21 mouse cellular contexts compared by ENCODE assay signal in the genomic region with DNA sequence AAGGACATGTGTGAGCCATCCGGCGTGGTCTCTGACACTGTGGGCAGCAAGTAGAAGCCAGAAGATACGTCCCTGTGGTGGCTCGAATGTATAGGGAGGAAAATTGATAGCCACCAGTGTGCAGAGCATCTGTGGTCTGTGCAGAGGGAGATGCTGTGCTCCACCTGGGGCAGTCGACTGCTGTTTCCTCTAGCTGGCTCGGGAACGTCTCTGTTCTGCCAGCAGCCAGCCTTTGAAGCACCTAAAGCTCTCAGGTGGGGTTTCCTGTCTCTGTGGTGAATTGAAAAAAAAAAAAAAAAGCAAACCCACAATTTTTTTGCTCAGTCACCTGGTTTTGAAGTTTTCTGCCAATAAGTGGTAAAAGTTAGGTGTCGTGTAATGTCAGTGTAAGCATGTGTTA. TPM values are rescaled to one million over a fixed set of nuclear protein-coding genes. Genes with fewer than 3 reads are reported as not detected.
DNase-seq lines count a peak whose midpoint lies in the region; TF ChIP-seq lines count a peak whose summit lies in the region.
"Had no signal": no experiment of that assay in that cellular context is flagged by ENCODE, and none has a peak within 500 bp of the region (broad histone marks: within the 10 kb centered on the region; RNA-seq: fewer than 3 reads in every experiment).

No protein-coding gene starts in this region.

- no peaks in the 10 kb centered on the region for H3K27me3 ChIP-seq in CH12.LX (replicated peaks)
- H3K27me3 ChIP-seq in limb, embryonic 10.5 days (ENCODE audit: low read depth, poor library complexity, severe bottlenecking) = no peaks in the 10 kb centered on the region
- H3K27me3 ChIP-seq: limb, embryonic 15.5 days; lung, embryonic 15.5 days; midbrain, embryonic 15.5 days; neural tube, embryonic 13.5 days had no signal

- TF ChIP-seq CTCF in CH12.LX (conservative IDR thresholded peaks at IDR 0.05 in 1 of 2, IDR thresholded peaks at IDR 0.05 in 1 of 2; ENCODE audit: low read depth in 2 of 2, low read length in 2 of 2) = no peak

- no peak overlapping the region for H3K4me3 ChIP-seq in CH12.LX (replicated peaks in 1 of 3; ENCODE audit: low read depth in 2 of 3, low read length in 2 of 3, poor library complexity in 1 of 3)
- H3K4me3 ChIP-seq in limb, embryonic 10.5 days = no peak overlapping the region
- H3K4me3 ChIP-seq: forebrain, embryonic 10.5 days; gastrocnemius, adult 2 months; limb, embryonic 15.5 days; lung, embryonic 15.5 days; midbrain, embryonic 15.5 days; neural tube, embryonic 13.5 days had no signal

- dilution Hi-C loops in CH12.LX (cut with MboI; ENCODE audit: extremely low pct_ligation_motif_present, extremely low pct_unique_long_range_greater_than_20kb, low sequenced_read_pairs) = no loop called here

- H3K79me2 ChIP-seq in CH12.LX (replicated peaks; ENCODE audit: control insufficient read depth, extremely low read depth, insufficient read depth, poor library complexity, severe bottlenecking) = no peaks in the 10 kb centered on the region

- no peak for TF ChIP-seq POLR2A in CH12.LX (IDR thresholded peaks at IDR 0.05; ENCODE audit: low read depth, low read length)

- in situ Hi-C loops in CH12.LX (cut with MboI; ENCODE audit: low pct_ligation_motif_present, low pct_unique_long_range_greater_than_20kb, low sequenced_read_pairs) = no loop called here

- H3K27ac ChIP-seq in CH12.LX (ENCODE audit: insufficient read depth, low read depth) = no peak overlapping the region
- no peak overlapping the region for H3K27ac ChIP-seq in limb, embryonic 10.5 days
- H3K27ac ChIP-seq: forebrain, embryonic 10.5 days; gastrocnemius, adult 2 months; limb, embryonic 15.5 days; liver, embryonic 14.5 days; lung, embryonic 15.5 days; midbrain, embryonic 15.5 days; neural tube, embryonic 13.5 days; stomach, postnatal 0 days had no signal

- H3K4me1 ChIP-seq in CH12.LX (ENCODE audit: control insufficient read depth in 1 of 2, insufficient read depth in 2 of 2) = peaks cover 8 to 28% of the 10 kb centered on the region in 2 experiments; a peak in 3 of 4 replicates
- H3K4me1 ChIP-seq in limb, embryonic 10.5 days = no peaks in the 10 kb centered on the region
- H3K4me1 ChIP-seq: forebrain, embryonic 10.5 days; limb, embryonic 15.5 days; lung, embryonic 15.5 days; midbrain, embryonic 15.5 days; neural tube, embryonic 13.5 days had no signal

- DNase-seq in CD4-positive, CD25-positive, alpha-beta regulatory T cell, adult 2 months (ENCODE audit: low read depth, low spot score) = peak; percentile 86
- no peak for DNase-seq in CH12.LX (ENCODE audit: extremely low read depth)
- DNase-seq in thymus, adult 18-20 months = peak; percentile 78 to 88
- DNase-seq in thymus, postnatal 36 days = peak; percentile 77 to 89
- no peak for DNase-seq in gastrocnemius, adult 18-20 months (ENCODE audit: low spot score)
- DNase-seq in limb, embryonic 10.5 days (ENCODE audit: low spot score) = no peak
- no peak for DNase-seq in urinary bladder, postnatal 25 days (ENCODE audit: low spot score)
- DNase-seq: adrenal gland, adult 2 months; B cell, adult 2 months; cerebellum, adult 11-12 months; cerebellum, postnatal 14 days; gastrocnemius, adult 2 months; kidney, postnatal 25 days; lung, postnatal 4 days had no signal

- H3K9ac ChIP-seq in CH12.LX (ENCODE audit: insufficient read depth, low read depth) = no peak overlapping the region
- H3K9ac ChIP-seq: limb, embryonic 15.5 days; liver, embryonic 14.5 days; lung, embryonic 15.5 days; midbrain, embryonic 15.5 days; neural tube, embryonic 13.5 days had no signal

- peaks cover 11% of the 10 kb centered on the region for H3K9me3 ChIP-seq in CH12.LX (replicated peaks; ENCODE audit: low read length)
- H3K9me3 ChIP-seq in limb, embryonic 10.5 days (replicated peaks) = no peaks in the 10 kb centered on the region
- H3K9me3 ChIP-seq: forebrain, embryonic 10.5 days; limb, embryonic 15.5 days; lung, embryonic 15.5 days; midbrain, embryonic 15.5 days; neural tube, embryonic 13.5 days had no signal

- no peak for TF ChIP-seq EP300 in CH12.LX (IDR thresholded peaks at IDR 0.05; ENCODE audit: low read length)

- 90% methylated on average over 8 of the region's 8 CpGs for WGBS in limb, embryonic 10.5 days

- H3K4me2 ChIP-seq in CH12.LX (ENCODE audit: insufficient read depth, low read depth, poor library complexity, severe bottlenecking) = no peak overlapping the region
- H3K4me2 ChIP-seq: limb, embryonic 15.5 days; lung, embryonic 15.5 days; midbrain, embryonic 15.5 days; neural tube, embryonic 13.5 days had no signal

- H3K36me3 ChIP-seq in CH12.LX (replicated peaks in 1 of 2; ENCODE audit: control insufficient read depth in 1 of 2, insufficient read depth in 1 of 2, low read length in 1 of 2) = peaks cover 0 to 43% of the 10 kb centered on the region in 2 experiments
- H3K36me3 ChIP-seq in limb, embryonic 10.5 days = peaks cover 4% of the 10 kb centered on the region; the same call in 1 of the 2 replicates
- H3K36me3 ChIP-seq: lung, embryonic 15.5 days; midbrain, embryonic 15.5 days had no signal

- TF ChIP-seq RAD21 in CH12.LX (IDR thresholded peaks at IDR 0.05; ENCODE audit: low read depth, low read length) = no peak

TF ChIP-seq in CH12.LX, 34 proteins besides CTCF, POLR2A, EP300 and RAD21:
- TF ChIP-seq MXI1 (IDR thresholded peaks at IDR 0.05; ENCODE audit: low read depth, low read length) = no peak
- no peak for TF ChIP-seq POLR2AphosphoS2 (IDR thresholded peaks at IDR 0.05; ENCODE audit: low read depth, low read length)
- no peak for TF ChIP-seq SMC3 (IDR thresholded peaks at IDR 0.05; ENCODE audit: low read depth, low read length)
- 0 out of 2 replicates have a peak, but pooled peaks have one; percentile 11 for TF ChIP-seq ZNF384 (IDR thresholded peaks at IDR 0.05; ENCODE audit: low read depth, low read length)
- no peak for TF ChIP-seq NRF1 (IDR thresholded peaks at IDR 0.05; ENCODE audit: low read depth, low read length)

RNA-seq across cellular contexts. Expression of gene Tmppe, which starts 42.4 kb away (rescaled TPM):
- total RNA-seq in CH12.LX (2012; rRNA removed) = 8.2 and 10.4 TPM in 2 replicates
- 2.4 and 3.2 TPM in 2 replicates for total RNA-seq in CH12.LX (2014; rRNA removed)
- 5.7 and 7.3 TPM in 2 replicates for polyA plus RNA-seq in CH12.LX (2012; ENCODE audit: insufficient read length, low read depth)
- 1 to 10 TPM; 1.3 TPM for total RNA-seq in gastrocnemius, adult 18-20 months (2021)
- 10.7 and 11.2 TPM in 2 replicates for polyA plus RNA-seq in limb, embryonic 10.5 days (2016; fragmentation: Nextera tagmentation; extraction: Ambion mirVana)

RNA-seq across cellular contexts. Expression of gene Glb1, which starts 42.5 kb away (rescaled TPM):
- 33.9 and 40.7 TPM in 2 replicates for total RNA-seq in CH12.LX (2012; rRNA removed)
- 22.4 and 25.7 TPM in 2 replicates for total RNA-seq in CH12.LX (2014; rRNA removed)
- 32.4 and 35.4 TPM in 2 replicates for polyA plus RNA-seq in CH12.LX (2012; ENCODE audit: insufficient read length, low read depth)
- total RNA-seq in gastrocnemius, adult 18-20 months (2021) = 1 to 10 TPM; 2.8 to 3.5 TPM
- 19.2 and 22.3 TPM in 2 replicates for polyA plus RNA-seq in limb, embryonic 10.5 days (2016; fragmentation: Nextera tagmentation; extraction: Ambion mirVana)

RNA-seq across cellular contexts. Expression of gene Crtap, which starts 52.9 kb away (rescaled TPM):
- total RNA-seq in CH12.LX (2012; rRNA removed) (13.8 and 17.8 TPM in 2 replicates), CH12.LX (2014; rRNA removed) (19.2 and 20.6 TPM in 2 replicates)
- 25.2 and 27.7 TPM in 2 replicates for polyA plus RNA-seq in CH12.LX (2012; ENCODE audit: insufficient read length, low read depth)
- 1 to 10 TPM; 7.1 to 8.0 TPM for total RNA-seq in gastrocnemius, adult 18-20 months (2021)
- 47.3 and 55.4 TPM in 2 replicates for polyA plus RNA-seq in limb, embryonic 10.5 days (2016; fragmentation: Nextera tagmentation; extraction: Ambion mirVana)

Comparison
In these comparisons a context has a peak if more than half of its experiments do, and no peak if none do; other contexts are left out.
1. DNase-seq: peak in CD4-positive, CD25-positive, alpha-beta regulatory T cell, adult 2 months (single experiment), thymus, adult 18-20 months (2 of 2) and thymus, postnatal 36 days (2 of 2); none in CH12.LX (single experiment), gastrocnemius, adult 18-20 months (single experiment), limb, embryonic 10.5 days (single experiment) and urinary bladder, postnatal 25 days (single experiment).
2. RNA of gene Glb1, which starts 42.5 kb away (total RNA-seq): 22.4 to 40.7 TPM in CH12.LX; 2.8 to 3.5 TPM in gastrocnemius, adult 18-20 months; every median in the first group is over 4 times any median in the second.